Mouse (Mus musculus) lung, embryonic 14.5 days (tissue): Measurements from ENCODE around the gene Abhd17c. TPM values are rescaled to one million over a fixed set of nuclear protein-coding genes. Genes with fewer than 3 reads are reported as not detected.
A peak's percentile ranks its signal among the peaks of the same experiment; 100 is the strongest.
"Not testable (repeated sequence)": the region's sequence is repeated elsewhere in the genome, so short reads cannot be mapped to it uniquely, and the experiment has no call there.

ENCODE experiments used
- ATAC-seq: fragments of 200-750 bp; cut with Nextera tagmentation; 2 replicates; pipeline ENCODE4 v1.8.0; 2017; ENCODE audit warnings: mild to moderate bottlenecking, moderate TSS enrichment, moderate library complexity; ENCODE audit not compliant: insufficient read depth
- DNase-seq: peaks from one replicate; pipeline ENCODE4 v3.0.0-alpha.2; 2015
- H3K27ac ChIP-seq: fragments of 300-500 bp; sonication (generic); 2 replicates; pipeline ENCODE4 v1.5.1; 2014; ENCODE audit warnings: low read depth, mild to moderate bottlenecking, moderate library complexity
- H3K27me3 ChIP-seq: fragments of 300-500 bp; sonication (generic); 2 replicates; pipeline ENCODE4 v1.6.1; 2014; ENCODE audit warnings: low read length, control low read depth; ENCODE audit not compliant: insufficient read depth
- H3K36me3 ChIP-seq: fragments of 300-500 bp; sonication (generic); 2 replicates; pipeline ENCODE4 v1.6.1; 2014; ENCODE audit warnings: control low read depth; ENCODE audit not compliant: insufficient read depth
- H3K4me1 ChIP-seq: fragments of 300-500 bp; sonication (generic); 2 replicates; pipeline ENCODE4 v1.6.1; 2014; ENCODE audit warnings: antibody characterized with exemption, control low read depth; ENCODE audit not compliant: insufficient read depth
- H3K4me2 ChIP-seq: fragments of 300-500 bp; sonication (generic); 2 replicates; pipeline ENCODE4 v1.6.1; 2014; ENCODE audit warnings: mild to moderate bottlenecking
- H3K4me3 ChIP-seq: fragments of 300-500 bp; sonication (generic); 2 replicates; pipeline ENCODE4 v1.5.1; 2014; ENCODE audit warnings: low read depth, low read length
- H3K9ac ChIP-seq: fragments of 300-500 bp; sonication (generic); 2 replicates; pipeline ENCODE4 v1.6.1; 2014
- H3K9me3 ChIP-seq: fragments of 300-500 bp; sonication (generic); 2 replicates; pipeline ENCODE4 v1.6.1; 2016; ENCODE audit warnings: low read depth, low read length, control low read depth
- CTCF ChIP-seq: IDR thresholded peaks from 2 replicates; pipeline ENCODE4 v1.5.1; 2016; ENCODE audit warnings: antibody characterized with exemption, low read depth
- WGBS: fragments of 180-500 bp; shearing (Covaris S2); extraction: QIAGEN DNeasy Blood & Tissue Kit; methylation state at CpG from one replicate; pipeline ENCODE4 v1.1.7; 2014; 5-methylcytosine and 5-hydroxymethylcytosine counted together
- polyA plus RNA-seq: library from polyadenylated mRNA; unstranded; fragments of >200 nt; fragmentation: Nextera tagmentation; extraction: Ambion mirVana; gene quantifications from 2 replicates; pipeline ENCODE4 v1.2.1, GENCODE M21; 2014

The Abhd17c gene
- polyA plus RNA-seq, 1 experiment from 2014 or later = 87.8 TPM

- WGBS = 64% methylated on average over 3 of the region's 3 CpGs
- no peaks in the 10 kb centered on the region for H3K36me3 ChIP-seq
- ATAC-seq (no peak), DNase-seq (no peak)
- no peaks in the 10 kb centered on the region for H3K27me3 ChIP-seq
- H3K4me1 ChIP-seq = no peaks in the 10 kb centered on the region
- H3K4me3 ChIP-seq = no peak overlapping the region
- no peak overlapping the region for H3K4me2 ChIP-seq
- H3K9ac ChIP-seq = no peak overlapping the region
- H3K27ac ChIP-seq = no peak overlapping the region
- no peak for TF ChIP-seq CTCF
- no peaks in the 10 kb centered on the region for H3K9me3 ChIP-seq
Measured at GRCm38 (mm10) chr7:84184703-84185102, 33.0 kb upstream of the Abhd17c start.

GRCm38 (mm10) chr7:84178809-84179208 lies 27.1 kb upstream of the Abhd17c start:
- not testable (repeated sequence) for H3K27ac ChIP-seq, H3K4me2 ChIP-seq, DNase-seq, H3K4me1 ChIP-seq, H3K4me3 ChIP-seq, H3K27me3 ChIP-seq, H3K36me3 ChIP-seq, ATAC-seq, H3K9ac ChIP-seq, H3K9me3 ChIP-seq
- 68% methylated on average over 2 of the region's 2 CpGs for WGBS

DNA sequence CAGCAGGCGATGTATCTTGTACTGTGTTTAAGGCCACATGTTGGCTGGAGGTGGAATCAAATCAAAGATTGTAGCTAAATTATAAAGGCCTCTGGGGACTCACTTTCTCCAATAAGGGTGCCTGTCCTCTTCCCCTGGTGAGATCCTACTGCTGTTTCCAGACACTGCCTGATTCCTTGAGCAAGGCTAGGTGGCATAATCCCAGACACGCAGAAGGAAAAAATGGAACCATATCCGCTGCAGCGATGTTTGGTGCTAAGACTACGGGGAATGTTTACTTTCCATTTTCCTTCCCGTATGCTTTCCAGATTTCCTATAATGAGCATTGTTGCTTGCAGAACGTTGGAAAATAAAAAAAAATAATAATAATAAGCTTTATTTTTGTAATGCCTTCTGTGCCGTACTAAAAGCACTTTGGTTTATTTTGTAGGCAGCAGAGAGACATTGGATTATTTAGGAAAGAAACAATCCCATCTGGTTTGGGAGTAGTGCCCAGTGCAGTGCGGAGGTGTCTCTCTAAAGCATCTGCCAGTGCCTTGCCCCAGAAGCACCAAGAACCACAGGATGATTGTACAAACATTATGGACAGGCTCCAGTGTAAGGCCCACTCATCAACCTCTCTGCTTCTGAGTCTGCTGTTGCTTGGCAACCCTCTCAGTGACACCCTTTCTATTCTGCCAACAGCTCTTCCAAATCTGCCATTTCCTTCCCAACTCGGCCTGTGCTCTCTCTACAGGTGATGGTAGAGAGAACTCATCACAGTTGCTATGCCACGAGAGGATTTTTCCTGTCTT lies 23.2 kb upstream of the Abhd17c start:
- Histone ChIP-seq H3K27ac (no peak overlapping the region), H3K4me2 (no peak overlapping the region), H3K4me3 (no peak overlapping the region), H3K4me1 (no peaks in the 10 kb centered on the region), H3K9ac (no peak overlapping the region), H3K36me3 (no peaks in the 10 kb centered on the region), H3K27me3 (no peaks in the 10 kb centered on the region), H3K9me3 (no peaks in the 10 kb centered on the region)
- 66% methylated on average over 11 of the region's 11 CpGs for WGBS
- no peak for TF ChIP-seq CTCF
- ATAC-seq (no peak), DNase-seq (no peak)

DNA sequence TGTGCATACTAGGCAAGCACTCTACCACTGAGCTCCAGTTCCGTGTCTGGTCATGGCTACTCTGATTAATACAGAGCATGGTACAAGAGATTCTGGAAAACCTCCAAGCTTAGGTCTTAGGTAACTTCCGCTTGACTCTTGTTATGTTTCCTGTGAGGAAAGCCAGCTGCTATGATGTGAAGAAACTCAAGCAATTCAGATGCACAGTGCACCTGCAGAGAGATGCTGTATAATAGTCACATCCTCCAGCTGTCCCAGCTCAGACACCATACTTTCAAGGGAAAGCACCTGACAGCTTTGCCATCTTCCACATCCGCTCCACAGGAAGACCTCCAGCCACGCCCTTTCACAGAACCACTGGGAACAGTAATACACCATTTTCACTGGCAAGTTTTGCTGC lies 21.7 kb upstream of the Abhd17c start:
- Histone ChIP-seq H3K4me1 (no peaks in the 10 kb centered on the region), H3K4me2 (no peak overlapping the region), H3K27ac (no peak overlapping the region), H3K4me3 (no peak overlapping the region), H3K27me3 (no peaks in the 10 kb centered on the region), H3K36me3 (no peaks in the 10 kb centered on the region), H3K9ac (no peak overlapping the region), H3K9me3 (no peaks in the 10 kb centered on the region)
- 60% methylated on average over 4 of the region's 4 CpGs for WGBS
- no peak for ATAC-seq
- TF ChIP-seq CTCF = no peak
- DNase-seq = peak; percentile 35

- ATAC-seq (no peak), DNase-seq (no peak)
- Histone ChIP-seq H3K9me3 (no peaks in the 10 kb centered on the region), H3K4me3 (no peak overlapping the region), H3K27ac (no peak overlapping the region), H3K9ac (no peak overlapping the region), H3K4me1 (no peaks in the 10 kb centered on the region), H3K27me3 (no peaks in the 10 kb centered on the region), H3K36me3 (no peaks in the 10 kb centered on the region), H3K4me2 (no peak overlapping the region)
- WGBS = 66% methylated on average over 1 of the region's 1 CpGs
- TF ChIP-seq CTCF = no peak
Measured at GRCm38 (mm10) chr7:84171177-84171787, 19.6 kb upstream of the Abhd17c start.

DNA sequence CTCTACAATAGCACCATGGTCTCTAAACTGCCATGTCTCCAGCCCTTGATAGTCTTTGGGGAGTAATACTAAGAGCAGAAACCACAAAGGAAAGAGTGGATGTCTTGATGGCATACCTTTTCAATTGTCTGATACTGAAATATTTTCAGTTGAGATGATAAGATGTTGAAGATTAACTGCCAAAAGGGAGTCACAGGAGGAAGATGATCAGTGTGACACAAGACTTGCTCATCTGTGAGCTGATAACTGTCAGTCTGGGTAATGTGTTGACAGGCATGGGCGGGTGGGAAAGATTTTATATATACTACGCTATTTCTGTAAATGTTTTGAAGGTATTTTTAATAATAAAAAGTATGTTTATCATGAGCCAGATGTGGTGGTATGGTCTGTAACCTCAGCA lies 16.7 kb upstream of the Abhd17c start:
- 75% methylated on average over 2 of the region's 2 CpGs for WGBS
- ATAC-seq = no peak
- Histone ChIP-seq H3K9me3 (no peaks in the 10 kb centered on the region), H3K4me2 (no peak overlapping the region), H3K9ac (no peak overlapping the region), H3K27ac (no peak overlapping the region), H3K4me3 (no peak overlapping the region), H3K4me1 (no peaks in the 10 kb centered on the region), H3K27me3 (no peaks in the 10 kb centered on the region), H3K36me3 (no peaks in the 10 kb centered on the region)
- TF ChIP-seq CTCF = no peak
- no peak for DNase-seq

GRCm38 (mm10) chr7:84166721-84167419 lies 15.2 kb upstream of the Abhd17c start:
- no peak overlapping the region for H3K9ac ChIP-seq
- H3K36me3 ChIP-seq = no peaks in the 10 kb centered on the region
- H3K27ac ChIP-seq = no peak overlapping the region
- 73% methylated on average over 4 of the region's 4 CpGs for WGBS
- ATAC-seq (no peak), DNase-seq (no peak)
- no peak overlapping the region for H3K4me3 ChIP-seq
- no peaks in the 10 kb centered on the region for H3K27me3 ChIP-seq
- TF ChIP-seq CTCF = no peak
- no peaks in the 10 kb centered on the region for H3K9me3 ChIP-seq
- no peaks in the 10 kb centered on the region for H3K4me1 ChIP-seq
- no peak overlapping the region for H3K4me2 ChIP-seq
